Mouse (Mus musculus) embryonic facial prominence, embryonic 10.5 days (tissue): Measurements from ENCODE around the gene Rundc1. TPM values are rescaled to one million over a fixed set of nuclear protein-coding genes. Genes with fewer than 3 reads are reported as not detected.
"Not testable (repeated sequence)": the region's sequence is repeated elsewhere in the genome, so short reads cannot be mapped to it uniquely, and the experiment has no call there.

Experiments used
- DNase-seq: peaks from one replicate; pipeline ENCODE4 v3.0.0-alpha.2; 2017; ENCODE audit warnings: low spot score
- H3K27ac ChIP-seq: fragments of 300-500 bp; sonication (generic); replicated peaks from 2 replicates; pipeline ENCODE4 v1.5.1; 2016; ENCODE audit warnings: mild to moderate bottlenecking
- H3K27me3 ChIP-seq: fragments of 300-500 bp; sonication (generic); replicated peaks from 2 replicates; pipeline ENCODE4 v1.6.1; 2016; ENCODE audit warnings: low read depth, mild to moderate bottlenecking; ENCODE audit not compliant: poor library complexity, severe bottlenecking
- H3K36me3 ChIP-seq: fragments of 300-500 bp; sonication (generic); replicated peaks from 2 replicates; pipeline ENCODE4 v1.6.1; 2016; ENCODE audit warnings: mild to moderate bottlenecking, moderate library complexity
- H3K4me1 ChIP-seq: fragments of 300-500 bp; sonication (generic); 2 replicates; pipeline ENCODE4 v1.6.1; 2016
- H3K4me3 ChIP-seq: fragments of 300-500 bp; sonication (generic); 2 replicates; pipeline ENCODE4 v1.5.1; 2016; ENCODE audit warnings: mild to moderate bottlenecking, moderate library complexity
- H3K9me3 ChIP-seq: fragments of 300-500 bp; sonication (generic); 2 replicates; pipeline ENCODE4 v1.6.1; 2016; ENCODE audit warnings: mild to moderate bottlenecking
- WGBS: fragments of 180-500 bp; shearing (Covaris S2); methylation state at CpG from one replicate; pipeline ENCODE4 v1.1.7; 2016; 5-methylcytosine and 5-hydroxymethylcytosine counted together
- polyA plus RNA-seq: library from polyadenylated mRNA; unstranded; fragments of >200 nt; fragmentation: Nextera tagmentation; extraction: Ambion mirVana; gene quantifications from 2 replicates; pipeline ENCODE4 v1.2.1, GENCODE M21; 2016

The Rundc1 gene
- polyA plus RNA-seq, 1 experiment from 2014 or later = 17.5 TPM

- 89% methylated on average over 5 of the region's 5 CpGs for WGBS
- Histone ChIP-seq H3K4me3 (no peak overlapping the region), H3K9me3 (no peaks in the 10 kb centered on the region), H3K27ac (no peak overlapping the region), H3K36me3 (peaks cover 39% of the 10 kb centered on the region), H3K4me1 (peaks cover 26% of the 10 kb centered on the region), H3K27me3 (no peaks in the 10 kb centered on the region)
- DNase-seq = no peak
Measured at GRCm38 (mm10) chr11:101447786-101448185, 22.9 kb downstream of the Rundc1 start.

- H3K36me3 ChIP-seq = peaks cover 34% of the 10 kb centered on the region
- peak within 1 kb of the TSS; percentile 37 for H3K4me3 ChIP-seq
- H3K27me3 ChIP-seq = no peaks in the 10 kb centered on the region
- DNase-seq = no peak
- H3K9me3 ChIP-seq = no peaks in the 10 kb centered on the region
- WGBS = 37% methylated on average over 10 of the region's 10 CpGs
- peaks cover 23% of the 10 kb centered on the region for H3K4me1 ChIP-seq
- H3K27ac ChIP-seq = 0 out of 2 replicates have a peak within 1 kb of the TSS, but pooled peaks have one; percentile 15
Measured at GRCm38 (mm10) chr11:101448274-101448746, 23.4 kb downstream of the Rundc1 start, which contains the start of gene Ifi35. Ifi35 (plus strand) TSS chr11:101448407.

- peaks cover 28% of the 10 kb centered on the region for H3K36me3 ChIP-seq
- no peaks in the 10 kb centered on the region for H3K27me3 ChIP-seq
- peaks cover 17% of the 10 kb centered on the region for H3K4me1 ChIP-seq
- 82% methylated on average over 4 of the region's 4 CpGs for WGBS
- DNase-seq = no peak
- peak overlapping the region; percentile 37; the same call in 1 of the 2 replicates for H3K4me3 ChIP-seq
- H3K27ac ChIP-seq = no peak overlapping the region
- H3K9me3 ChIP-seq = no peaks in the 10 kb centered on the region
Measured at GRCm38 (mm10) chr11:101448899-101449298, 24.0 kb downstream of the Rundc1 start.

GRCm38 (mm10) chr11:101449596-101449995, 24.7 kb downstream of the Rundc1 start:
- H3K27me3 ChIP-seq, H3K27ac ChIP-seq, DNase-seq, H3K9me3 ChIP-seq, H3K4me3 ChIP-seq: not testable (repeated sequence)
- WGBS = 91% methylated on average over 4 of the region's 4 CpGs
- Histone ChIP-seq H3K4me1 (peaks cover 13% of the 10 kb centered on the region), H3K36me3 (peaks cover 21% of the 10 kb centered on the region)

- H3K4me3 ChIP-seq = no peak overlapping the region
- peaks cover 16% of the 10 kb centered on the region for H3K4me1 ChIP-seq
- WGBS = 84% methylated on average over 3 of the region's 3 CpGs
- no peak overlapping the region for H3K27ac ChIP-seq
- DNase-seq = no peak
- H3K36me3 ChIP-seq = peaks cover 13% of the 10 kb centered on the region
- no peaks in the 10 kb centered on the region for H3K9me3 ChIP-seq
- H3K27me3 ChIP-seq = no peaks in the 10 kb centered on the region
Measured at GRCm38 (mm10) chr11:101450394-101450793, 25.5 kb downstream of the Rundc1 start.

- H3K27me3 ChIP-seq = no peaks in the 10 kb centered on the region
- WGBS = 94% methylated on average over 10 of the region's 10 CpGs
- H3K27ac ChIP-seq = no peak overlapping the region
- peaks cover 19% of the 10 kb centered on the region for H3K4me1 ChIP-seq
- H3K4me3 ChIP-seq = no peak overlapping the region
- DNase-seq = no peak
- no peaks in the 10 kb centered on the region for H3K9me3 ChIP-seq
- H3K36me3 ChIP-seq = peaks cover 5% of the 10 kb centered on the region
Measured at GRCm38 (mm10) chr11:101451536-101451935, 26.7 kb downstream of the Rundc1 start.

- Histone ChIP-seq H3K9me3 (no peaks in the 10 kb centered on the region), H3K4me1 (peaks cover 19% of the 10 kb centered on the region), H3K27ac (no peak overlapping the region), H3K27me3 (no peaks in the 10 kb centered on the region), H3K36me3 (no peaks in the 10 kb centered on the region), H3K4me3 (no peak overlapping the region)
- 78% methylated on average over 10 of the region's 10 CpGs for WGBS
- DNase-seq = no peak
Measured at GRCm38 (mm10) chr11:101452093-101452774, 27.3 kb downstream of the Rundc1 start.

GRCm38 (mm10) chr11:101454702-101455101, 29.8 kb downstream of the Rundc1 start:
- WGBS = 33% methylated on average over 6 of the region's 6 CpGs

GRCm38 (mm10) chr11:101455627-101456026, 30.7 kb downstream of the Rundc1 start:
- Histone ChIP-seq H3K4me3 (no peak overlapping the region), H3K9me3 (no peaks in the 10 kb centered on the region), H3K4me1 (peaks cover 40% of the 10 kb centered on the region), H3K36me3 (peaks cover 23% of the 10 kb centered on the region), H3K27me3 (no peaks in the 10 kb centered on the region), H3K27ac (no peak overlapping the region)
- WGBS = 87% methylated on average over 7 of the region's 7 CpGs
- DNase-seq = no peak

More at GRCm38 (mm10) chr11:101454702-101455101, 29.8 kb downstream of the Rundc1 start:
- peaks cover 14% of the 10 kb centered on the region for H3K36me3 ChIP-seq
- no peaks in the 10 kb centered on the region for H3K9me3 ChIP-seq
- H3K4me3 ChIP-seq = no peak overlapping the region
- no peak overlapping the region for H3K27ac ChIP-seq
- peaks cover 32% of the 10 kb centered on the region for H3K4me1 ChIP-seq
- DNase-seq = no peak
- no peaks in the 10 kb centered on the region for H3K27me3 ChIP-seq

- Histone ChIP-seq H3K36me3 (peaks cover 37% of the 10 kb centered on the region), H3K4me1 (peaks cover 51% of the 10 kb centered on the region), H3K4me3 (no peak overlapping the region), H3K27me3 (no peaks in the 10 kb centered on the region), H3K27ac (no peak overlapping the region), H3K9me3 (no peaks in the 10 kb centered on the region)
- 85% methylated on average over 9 of the region's 9 CpGs for WGBS
- DNase-seq = no peak
Measured at GRCm38 (mm10) chr11:101457631-101458030, 32.7 kb downstream of the Rundc1 start.

- no peak for DNase-seq
- Histone ChIP-seq H3K9me3 (no peaks in the 10 kb centered on the region), H3K4me1 (peaks cover 57% of the 10 kb centered on the region), H3K4me3 (no peak overlapping the region), H3K27me3 (no peaks in the 10 kb centered on the region), H3K36me3 (peaks cover 37% of the 10 kb centered on the region), H3K27ac (no peak overlapping the region)
- 78% methylated on average over 12 of the region's 12 CpGs for WGBS
Measured at GRCm38 (mm10) chr11:101458217-101458616, 33.3 kb downstream of the Rundc1 start.

- Histone ChIP-seq H3K27ac (peak overlapping the region; percentile 65), H3K36me3 (peaks cover 37% of the 10 kb centered on the region)
- 27% methylated on average over 6 of the region's 6 CpGs for WGBS
Measured at GRCm38 (mm10) chr11:101459716-101460115, 34.8 kb downstream of the Rundc1 start.

GRCm38 (mm10) chr11:101460321-101460720, 35.4 kb downstream of the Rundc1 start:
- WGBS = 84% methylated on average over 15 of the region's 15 CpGs

More at GRCm38 (mm10) chr11:101459716-101460115, 34.8 kb downstream of the Rundc1 start:
- no peak for DNase-seq
- peaks cover 68% of the 10 kb centered on the region for H3K4me1 ChIP-seq
- no peaks in the 10 kb centered on the region for H3K9me3 ChIP-seq
- H3K27me3 ChIP-seq = no peaks in the 10 kb centered on the region
- 0 out of 2 replicates have a peak overlapping the region, but pooled peaks have one; percentile 16 for H3K4me3 ChIP-seq

More at GRCm38 (mm10) chr11:101460321-101460720, 35.4 kb downstream of the Rundc1 start:
- peak overlapping the region; percentile 65 for H3K27ac ChIP-seq
- DNase-seq = no peak
- H3K27me3 ChIP-seq = no peaks in the 10 kb centered on the region
- H3K9me3 ChIP-seq = no peaks in the 10 kb centered on the region
- peaks cover 68% of the 10 kb centered on the region for H3K4me1 ChIP-seq
- H3K4me3 ChIP-seq = 0 out of 2 replicates have a peak overlapping the region, but pooled peaks have one; percentile 16
- peaks cover 37% of the 10 kb centered on the region for H3K36me3 ChIP-seq
